Mouse (Mus musculus) olfactory bulb, adult 2 months (tissue): ENCODE data around the gene Eef1akmt2. TPM values are rescaled to one million over a fixed set of nuclear protein-coding genes. Genes with fewer than 3 reads are reported as not detected.

Experiments used
- H3K27ac ChIP-seq: fragments of 200-500 bp; 2 replicates; pipeline ENCODE4 v1.5.1; 2012; ENCODE audit warnings: low read depth, low read length; ENCODE audit not compliant: insufficient read depth
- H3K4me1 ChIP-seq: fragments of 200-500 bp; 2 replicates; pipeline ENCODE4 v1.6.1; 2012; ENCODE audit warnings: low read length; ENCODE audit not compliant: control insufficient read depth, insufficient read depth
- H3K4me3 ChIP-seq: fragments of 200-500 bp; 2 replicates; pipeline ENCODE4 v1.5.1; 2012; ENCODE audit warnings: mild to moderate bottlenecking, low read depth, low read length, moderate library complexity; ENCODE audit not compliant: insufficient read depth
- CTCF ChIP-seq: fragments of 200-500 bp; IDR thresholded peaks from 2 replicates; pipeline ENCODE4 v1.5.1; 2012; ENCODE audit warnings: low read depth, mild to moderate bottlenecking, low read length, moderate library complexity; ENCODE audit not compliant: insufficient read depth
- POLR2A ChIP-seq: fragments of 200-500 bp; IDR thresholded peaks from 2 replicates; pipeline ENCODE4 v1.6.1; 2012; ENCODE audit warnings: mild to moderate bottlenecking, low read depth, low read length, moderate library complexity; ENCODE audit not compliant: insufficient read depth
- WGBS: fragments of 180-500 bp; shearing (Covaris S2); methylation state at CpG from one replicate; pipeline ENCODE4 v1.1.7; 2018; 5-methylcytosine and 5-hydroxymethylcytosine counted together
- polyA plus RNA-seq: library from polyadenylated mRNA; stranded (reverse); fragments of >200 nt; gene quantifications from 2 replicates; pipeline ENCODE4 v1.2.4, GENCODE M21; 2012; ENCODE audit warnings: low replicate concordance; ENCODE audit not compliant: missing spikeins, insufficient read depth, insufficient read length

Gene Eef1akmt2
- polyA plus RNA-seq, 1 experiment: not detected

- TF ChIP-seq CTCF: no peak
- TF ChIP-seq POLR2A: no peak
- H3K27ac ChIP-seq: no peak overlapping the region
- no peak overlapping the region for H3K4me3 ChIP-seq
- H3K4me1 ChIP-seq: peaks cover 9% of the 10 kb centered on the region
- WGBS: 46% methylated on average over 4 of the region's 4 CpGs
Observed at GRCm38 (mm10) chr7:132786522-132786921, 66.0 kb downstream of the Eef1akmt2 start.

GRCm38 (mm10) chr7:132786011-132786410 lies 66.5 kb downstream of the Eef1akmt2 start:
- no peak overlapping the region for H3K27ac ChIP-seq
- 45% methylated on average over 7 of the region's 7 CpGs for WGBS

GRCm38 (mm10) chr7:132784101-132784500 lies 68.4 kb downstream of the Eef1akmt2 start:
- 86% methylated on average over 5 of the region's 5 CpGs for WGBS
- TF ChIP-seq POLR2A (no peak), CTCF (no peak)
- peaks cover 19% of the 10 kb centered on the region for H3K4me1 ChIP-seq
- no peak overlapping the region for H3K27ac ChIP-seq
- H3K4me3 ChIP-seq: no peak overlapping the region

More at GRCm38 (mm10) chr7:132786011-132786410, 66.5 kb downstream of the Eef1akmt2 start:
- Histone ChIP-seq H3K4me3 (no peak overlapping the region), H3K4me1 (peaks cover 14% of the 10 kb centered on the region)
- TF ChIP-seq POLR2A (no peak), CTCF (no peak)

- peaks cover 20% of the 10 kb centered on the region for H3K4me1 ChIP-seq
- no peak overlapping the region for H3K27ac ChIP-seq
- 49% methylated on average over 6 of the region's 6 CpGs for WGBS
- TF ChIP-seq CTCF (no peak), POLR2A (no peak)
- no peak overlapping the region for H3K4me3 ChIP-seq
Observed at GRCm38 (mm10) chr7:132781850-132782249, 70.6 kb downstream of the Eef1akmt2 start.

- Histone ChIP-seq H3K4me3 (no peak overlapping the region), H3K27ac (no peak overlapping the region), H3K4me1 (peaks cover 19% of the 10 kb centered on the region)
- TF ChIP-seq CTCF (no peak), POLR2A (no peak)
- 43% methylated on average over 7 of the region's 7 CpGs for WGBS
Observed at GRCm38 (mm10) chr7:132781130-132781814, 71.2 kb downstream of the Eef1akmt2 start.

- TF ChIP-seq CTCF: no peak
- TF ChIP-seq POLR2A: no peak
- H3K27ac ChIP-seq: no peak overlapping the region
- peaks cover 17% of the 10 kb centered on the region for H3K4me1 ChIP-seq
- H3K4me3 ChIP-seq: no peak overlapping the region
- 46% methylated on average over 4 of the region's 4 CpGs for WGBS
Observed at GRCm38 (mm10) chr7:132780611-132781010, 71.9 kb downstream of the Eef1akmt2 start.

GRCm38 (mm10) chr7:132778630-132779029 lies 73.8 kb downstream of the Eef1akmt2 start:
- H3K4me1 ChIP-seq: peaks cover 17% of the 10 kb centered on the region
- H3K27ac ChIP-seq: no peak overlapping the region
- H3K4me3 ChIP-seq: no peak overlapping the region
- 92% methylated on average over 13 of the region's 13 CpGs for WGBS
- no peak for TF ChIP-seq CTCF
- TF ChIP-seq POLR2A: no peak

- TF ChIP-seq POLR2A (no peak), CTCF (no peak)
- WGBS: 100% methylated on average over 1 of the region's 1 CpGs
- H3K4me3 ChIP-seq: no peak overlapping the region
- no peak overlapping the region for H3K27ac ChIP-seq
- peaks cover 17% of the 10 kb centered on the region for H3K4me1 ChIP-seq
Observed at GRCm38 (mm10) chr7:132777728-132778453, 74.6 kb downstream of the Eef1akmt2 start.

Other genes starting within 250 kb of the Eef1akmt2 start
- gene Lhpp, start 242.0 kb downstream of the Eef1akmt2 start, polyA plus RNA-seq: not detected in 2 replicates
- not detected in 2 replicates for gene Fam53b, start 38.8 kb downstream of the Eef1akmt2 start, polyA plus RNA-seq
- gene Abraxas2, start 6.6 kb upstream of the Eef1akmt2 start, polyA plus RNA-seq: not detected in 2 replicates
- gene Zranb1, start 78.5 kb upstream of the Eef1akmt2 start, polyA plus RNA-seq: not detected in 2 replicates